Mouse (Mus musculus) brain, embryonic 14.5 days (tissue): ENCODE results near the gene Wee1.

Experiments
- CTCF ChIP-seq: fragments of 200-500 bp; IDR thresholded peaks from 2 replicates; pipeline ENCODE4 v1.5.1; 2012; ENCODE audit warnings: inconsistent platforms, mild to moderate bottlenecking, moderate library complexity, borderline replicate concordance; ENCODE audit not compliant: insufficient read depth, insufficient read length; ENCODE audit errors: extremely low read depth
- POLR2A ChIP-seq: fragments of 200-500 bp; IDR thresholded peaks from 2 replicates; pipeline ENCODE4 v1.6.1; 2012; ENCODE audit warnings: mild to moderate bottlenecking, inconsistent platforms, borderline replicate concordance; ENCODE audit not compliant: poor library complexity, insufficient read depth, insufficient read length, severe bottlenecking; ENCODE audit errors: extremely low read depth

- TF ChIP-seq POLR2A (no peak), CTCF (no peak)
Measured at GRCm38 (mm10) chr7:110184608-110185007, 62.8 kb downstream of the Wee1 start.
